Mouse (Mus musculus) intestine, embryonic 15.5 days (tissue): ENCODE measurements around the gene Dennd5b. TPM values are rescaled to one million over a fixed set of nuclear protein-coding genes. Genes with fewer than 3 reads are reported as not detected.

Experiments used
- ATAC-seq: fragments of 200-750 bp; cut with Nextera tagmentation; 2 replicates; pipeline ENCODE4 v1.8.0; 2017; ENCODE audit warnings: moderate TSS enrichment, moderate library complexity
- H3K27ac ChIP-seq: fragments of 300-500 bp; sonication (generic); 2 replicates; pipeline ENCODE4 v1.5.1; 2015; ENCODE audit warnings: mild to moderate bottlenecking, inconsistent platforms
- H3K27me3 ChIP-seq: fragments of 300-500 bp; sonication (generic); replicated peaks from 2 replicates; pipeline ENCODE4 v1.6.1; 2015; ENCODE audit warnings: inconsistent platforms
- H3K36me3 ChIP-seq: fragments of 300-500 bp; sonication (generic); 2 replicates; pipeline ENCODE4 v1.6.1; 2015; ENCODE audit warnings: inconsistent platforms
- H3K4me1 ChIP-seq: fragments of 300-500 bp; sonication (generic); replicated peaks from 2 replicates; pipeline ENCODE4 v1.6.1; 2015; ENCODE audit warnings: inconsistent platforms
- H3K4me2 ChIP-seq: fragments of 300-500 bp; sonication (generic); replicated peaks from 2 replicates; pipeline ENCODE4 v1.6.1; 2015; ENCODE audit warnings: mild to moderate bottlenecking, inconsistent platforms
- H3K4me3 ChIP-seq: fragments of 300-500 bp; sonication (generic); replicated peaks from 2 replicates; pipeline ENCODE4 v1.5.1; 2015; ENCODE audit warnings: inconsistent platforms
- H3K9ac ChIP-seq: fragments of 300-500 bp; sonication (generic); 2 replicates; pipeline ENCODE4 v1.6.1; 2015; ENCODE audit warnings: inconsistent platforms
- H3K9me3 ChIP-seq: fragments of 300-500 bp; sonication (generic); 2 replicates; pipeline ENCODE4 v1.6.1; 2016; ENCODE audit warnings: inconsistent platforms
- WGBS: fragments of 180-500 bp; shearing (Covaris S2); methylation state at CpG from one replicate; pipeline ENCODE4 v1.1.7; 2015; 5-methylcytosine and 5-hydroxymethylcytosine counted together
- polyA plus RNA-seq: library from polyadenylated mRNA; unstranded; fragments of >200 nt; fragmentation: Nextera tagmentation; extraction: Ambion mirVana; gene quantifications from 2 replicates; pipeline ENCODE4 v1.2.1, GENCODE M21; 2015

Gene Dennd5b
- polyA plus RNA-seq, 1 experiment from 2014 or later: 9.7 TPM

DNA sequence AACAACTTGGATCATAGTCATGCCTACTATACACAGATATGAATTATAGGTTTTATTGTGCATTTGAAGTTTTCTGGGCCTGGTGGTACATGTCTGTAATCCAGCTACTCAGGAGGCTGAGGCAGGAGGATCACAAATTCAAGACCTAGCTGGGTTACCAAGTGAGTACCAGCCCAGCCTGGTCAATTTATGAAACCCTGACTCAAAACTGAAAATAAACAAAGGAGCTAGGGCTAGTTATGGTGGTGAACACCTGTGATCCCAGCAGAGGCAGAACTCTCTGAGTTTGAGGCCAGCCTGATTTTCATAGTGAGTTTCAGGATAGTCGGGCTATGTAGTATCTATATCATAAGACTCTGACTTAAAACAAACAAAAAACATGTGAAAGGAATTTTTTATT, 4.2 kb downstream of the Dennd5b start:
- no peaks in the 10 kb centered on the region for H3K9me3 ChIP-seq
- H3K36me3 ChIP-seq: no peaks in the 10 kb centered on the region
- H3K27ac ChIP-seq: no peak overlapping the region
- no peaks in the 10 kb centered on the region for H3K27me3 ChIP-seq
- H3K4me1 ChIP-seq: no peaks in the 10 kb centered on the region; the same call in 1 of the 2 replicates
- no peak overlapping the region for H3K4me3 ChIP-seq
- no peak for ATAC-seq
- no peak overlapping the region for H3K4me2 ChIP-seq
- no peak overlapping the region for H3K9ac ChIP-seq
- 86% methylated on average over 1 of the region's 1 CpGs for WGBS

- no peaks in the 10 kb centered on the region for H3K36me3 ChIP-seq
- no peak overlapping the region for H3K27ac ChIP-seq
- no peaks in the 10 kb centered on the region; the same call in 1 of the 2 replicates for H3K4me1 ChIP-seq
- H3K9ac ChIP-seq: no peak overlapping the region
- no peaks in the 10 kb centered on the region for H3K27me3 ChIP-seq
- H3K4me2 ChIP-seq: no peak overlapping the region
- 81% methylated on average over 2 of the region's 2 CpGs for WGBS
- no peak for ATAC-seq
- H3K9me3 ChIP-seq: no peaks in the 10 kb centered on the region
- H3K4me3 ChIP-seq: no peak overlapping the region
These were observed 5.2 kb downstream of the Dennd5b start for GRCm38 (mm10) chr6:149096233-149096632.

DNA sequence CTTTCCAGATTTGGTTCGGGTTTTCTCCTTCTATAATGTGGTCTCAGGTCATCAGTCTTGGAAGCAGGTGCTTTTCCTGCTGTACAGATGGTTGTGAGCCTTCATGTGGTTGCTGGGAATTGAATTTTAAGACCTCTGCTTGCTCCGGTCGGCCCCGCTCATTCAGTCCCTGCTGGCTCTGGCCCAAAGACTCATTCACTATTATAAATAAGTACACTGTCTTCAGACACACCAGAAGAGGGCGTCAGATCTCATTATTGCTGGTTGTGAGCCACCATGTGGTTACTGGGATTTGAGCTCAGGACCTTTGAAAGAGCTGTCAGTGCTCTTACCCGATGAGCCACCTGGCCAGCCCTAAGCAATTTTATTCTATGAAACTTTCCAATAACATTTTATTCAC, 6.1 kb downstream of the Dennd5b start:
- H3K4me3 ChIP-seq: no peak overlapping the region
- H3K9me3 ChIP-seq: no peaks in the 10 kb centered on the region
- 62% methylated on average over 6 of the region's 6 CpGs for WGBS
- H3K36me3 ChIP-seq: no peaks in the 10 kb centered on the region
- H3K27ac ChIP-seq: no peak overlapping the region
- H3K4me2 ChIP-seq: no peak overlapping the region
- H3K27me3 ChIP-seq: no peaks in the 10 kb centered on the region
- H3K9ac ChIP-seq: no peak overlapping the region
- no peaks in the 10 kb centered on the region; the same call in 1 of the 2 replicates for H3K4me1 ChIP-seq
- ATAC-seq: no peak

DNA sequence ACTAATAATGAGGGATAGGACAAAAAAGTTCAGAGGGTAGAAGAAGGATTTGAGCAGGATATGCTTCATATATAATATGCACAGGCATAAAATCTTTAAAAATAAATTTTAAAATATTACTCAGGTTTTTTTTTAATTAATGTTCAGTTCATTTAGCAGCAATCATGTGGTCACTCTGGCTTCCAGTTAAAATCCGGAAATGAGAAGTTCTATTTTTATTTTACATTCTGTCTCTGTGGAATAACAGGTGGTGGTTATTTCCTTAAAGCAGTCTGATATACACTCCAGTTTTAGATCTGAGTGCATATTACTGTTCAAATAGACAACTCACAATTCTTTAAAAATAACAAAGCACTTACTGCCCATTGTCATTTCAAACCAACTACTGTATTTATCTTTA, 6.9 kb downstream of the Dennd5b start:
- ATAC-seq: no peak
- Histone ChIP-seq H3K9ac (no peak overlapping the region), H3K4me3 (no peak overlapping the region), H3K36me3 (no peaks in the 10 kb centered on the region), H3K4me2 (no peak overlapping the region), H3K27ac (no peak overlapping the region), H3K9me3 (no peaks in the 10 kb centered on the region), H3K4me1 (no peaks in the 10 kb centered on the region; the same call in 1 of the 2 replicates), H3K27me3 (no peaks in the 10 kb centered on the region)
- WGBS: 67% methylated on average over 1 of the region's 1 CpGs

GRCm38 (mm10) chr6:149093465-149093864, 8.0 kb downstream of the Dennd5b start:
- WGBS: 8% methylated on average over 5 of the region's 5 CpGs
- H3K4me2 ChIP-seq: no peak overlapping the region

GRCm38 (mm10) chr6:149092406-149092805, 9.1 kb downstream of the Dennd5b start:
- no peak overlapping the region for H3K4me3 ChIP-seq
- ATAC-seq: no peak
- H3K4me2 ChIP-seq: no peak overlapping the region
- H3K27ac ChIP-seq: no peak overlapping the region
- H3K4me1 ChIP-seq: no peaks in the 10 kb centered on the region; the same call in 1 of the 2 replicates
- no peak overlapping the region for H3K9ac ChIP-seq
- H3K27me3 ChIP-seq: no peaks in the 10 kb centered on the region
- no peaks in the 10 kb centered on the region for H3K9me3 ChIP-seq
- 92% methylated on average over 6 of the region's 6 CpGs for WGBS
- no peaks in the 10 kb centered on the region for H3K36me3 ChIP-seq

More at GRCm38 (mm10) chr6:149093465-149093864, 8.0 kb downstream of the Dennd5b start:
- Histone ChIP-seq H3K4me1 (no peaks in the 10 kb centered on the region; the same call in 1 of the 2 replicates), H3K4me3 (no peak overlapping the region), H3K27ac (no peak overlapping the region), H3K9ac (no peak overlapping the region), H3K27me3 (no peaks in the 10 kb centered on the region), H3K36me3 (no peaks in the 10 kb centered on the region), H3K9me3 (no peaks in the 10 kb centered on the region)
- ATAC-seq: peak; percentile 73; the same call in 1 of the 2 replicates

GRCm38 (mm10) chr6:149077136-149077808, 24.2 kb downstream of the Dennd5b start:
- no peaks in the 10 kb centered on the region for H3K9me3 ChIP-seq
- no peak overlapping the region for H3K4me2 ChIP-seq
- 94% methylated on average over 1 of the region's 1 CpGs for WGBS
- no peaks in the 10 kb centered on the region for H3K4me1 ChIP-seq
- ATAC-seq: no peak
- H3K36me3 ChIP-seq: no peaks in the 10 kb centered on the region
- H3K27me3 ChIP-seq: no peaks in the 10 kb centered on the region
- H3K4me3 ChIP-seq: no peak overlapping the region
- H3K9ac ChIP-seq: no peak overlapping the region
- H3K27ac ChIP-seq: no peak overlapping the region

DNA sequence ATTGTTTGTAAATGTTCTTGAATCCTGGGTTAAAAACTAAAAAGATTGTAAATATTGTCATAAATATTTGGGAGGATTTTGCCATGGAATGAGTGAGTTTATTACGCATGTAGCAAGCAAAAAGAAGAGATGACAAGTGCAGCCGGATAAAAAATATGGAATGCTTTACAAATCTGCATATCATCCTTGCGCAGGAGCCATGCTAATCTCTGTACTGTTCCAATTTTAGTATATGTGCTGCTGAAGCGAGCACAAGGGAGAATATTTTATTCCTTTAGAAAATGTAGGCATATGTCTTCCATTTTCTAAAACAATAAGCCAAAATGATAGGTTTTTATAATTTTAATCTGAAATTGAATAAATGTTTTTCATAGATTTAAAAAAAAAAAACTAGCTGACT, 27.6 kb downstream of the Dennd5b start:
- 94% methylated on average over 4 of the region's 4 CpGs for WGBS
- no peaks in the 10 kb centered on the region for H3K36me3 ChIP-seq
- no peaks in the 10 kb centered on the region for H3K9me3 ChIP-seq
- ATAC-seq: no peak
- no peak overlapping the region for H3K4me3 ChIP-seq
- H3K4me2 ChIP-seq: no peak overlapping the region
- H3K27ac ChIP-seq: no peak overlapping the region
- no peak overlapping the region for H3K9ac ChIP-seq
- H3K4me1 ChIP-seq: 0 out of 2 replicates have a peak, but pooled peaks cover 2% of the 10 kb centered on the region
- H3K27me3 ChIP-seq: no peaks in the 10 kb centered on the region

GRCm38 (mm10) chr6:149072873-149073272, 28.6 kb downstream of the Dennd5b start:
- ATAC-seq: peak; percentile 26; the same call in 1 of the 2 replicates
- no peak overlapping the region for H3K4me3 ChIP-seq
- 0 out of 2 replicates have a peak, but pooled peaks cover 5% of the 10 kb centered on the region for H3K4me1 ChIP-seq
- 65% methylated on average over 3 of the region's 3 CpGs for WGBS
- H3K9ac ChIP-seq: no peak overlapping the region
- no peaks in the 10 kb centered on the region for H3K9me3 ChIP-seq
- no peaks in the 10 kb centered on the region for H3K27me3 ChIP-seq
- no peak overlapping the region for H3K27ac ChIP-seq
- no peak overlapping the region for H3K4me2 ChIP-seq
- no peaks in the 10 kb centered on the region for H3K36me3 ChIP-seq

DNA sequence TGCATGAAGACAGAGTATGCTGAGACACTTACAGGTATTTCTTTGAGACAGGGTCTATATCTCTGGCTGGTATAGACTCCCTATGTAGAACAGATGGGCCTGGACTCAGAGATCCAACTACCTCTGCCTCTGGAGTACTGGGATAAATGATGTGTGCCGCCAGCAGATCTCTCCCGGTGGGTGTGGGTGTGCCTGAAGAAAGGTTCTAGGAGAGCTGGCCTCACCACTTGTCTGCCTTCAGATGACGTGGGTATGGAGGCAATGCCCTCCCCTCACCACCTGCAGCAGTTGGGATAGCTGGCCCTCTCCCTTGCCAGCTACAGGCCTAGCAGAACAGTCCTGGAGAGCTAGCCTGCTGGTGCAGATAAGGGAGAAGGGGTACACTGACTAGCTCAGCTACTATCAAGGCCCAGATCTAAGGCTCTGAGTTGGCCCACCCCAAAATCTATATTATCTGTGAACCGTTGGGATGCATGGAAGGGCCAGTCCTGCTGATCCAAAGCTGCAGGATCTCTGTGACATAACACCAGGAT, 30.8 kb downstream of the Dennd5b start:
- WGBS: 77% methylated on average over 4 of the region's 4 CpGs
- H3K27ac ChIP-seq: 0 out of 2 replicates have a peak overlapping the region, but pooled peaks have one; percentile 8
- H3K9me3 ChIP-seq: no peaks in the 10 kb centered on the region
- no peak overlapping the region for H3K4me2 ChIP-seq
- peak; percentile 19; the same call in 1 of the 2 replicates for ATAC-seq
- H3K27me3 ChIP-seq: no peaks in the 10 kb centered on the region
- no peak overlapping the region for H3K4me3 ChIP-seq
- 0 out of 2 replicates have a peak, but pooled peaks cover 5% of the 10 kb centered on the region for H3K4me1 ChIP-seq
- H3K36me3 ChIP-seq: no peaks in the 10 kb centered on the region
- H3K9ac ChIP-seq: no peak overlapping the region

DNA sequence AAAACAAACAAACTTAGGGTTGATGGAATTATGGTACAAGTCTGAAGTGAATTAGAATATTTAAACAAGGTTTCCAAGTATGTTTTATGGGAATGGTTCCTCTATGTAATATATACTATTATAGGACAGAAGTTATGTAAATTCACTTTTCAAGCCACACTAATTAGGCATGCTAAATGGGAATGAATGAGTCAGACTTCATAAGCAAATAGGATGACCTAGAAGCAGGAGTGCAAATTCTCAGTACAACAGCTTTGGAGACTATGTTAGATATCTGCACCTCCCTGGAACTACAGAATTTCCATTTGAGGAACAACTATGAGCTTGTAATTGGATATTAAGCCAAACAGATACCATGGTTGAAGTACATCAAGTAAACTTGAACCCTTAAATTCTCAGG, 38.1 kb downstream of the Dennd5b start:
- no peak for ATAC-seq
- H3K4me3 ChIP-seq: no peak overlapping the region
- H3K27ac ChIP-seq: no peak overlapping the region
- H3K4me2 ChIP-seq: no peak overlapping the region
- no peaks in the 10 kb centered on the region for H3K27me3 ChIP-seq
- no peak overlapping the region for H3K9ac ChIP-seq
- peaks cover 3% of the 10 kb centered on the region; the same call in 1 of the 2 replicates for H3K4me1 ChIP-seq
- no peaks in the 10 kb centered on the region for H3K36me3 ChIP-seq
- H3K9me3 ChIP-seq: no peaks in the 10 kb centered on the region

DNA sequence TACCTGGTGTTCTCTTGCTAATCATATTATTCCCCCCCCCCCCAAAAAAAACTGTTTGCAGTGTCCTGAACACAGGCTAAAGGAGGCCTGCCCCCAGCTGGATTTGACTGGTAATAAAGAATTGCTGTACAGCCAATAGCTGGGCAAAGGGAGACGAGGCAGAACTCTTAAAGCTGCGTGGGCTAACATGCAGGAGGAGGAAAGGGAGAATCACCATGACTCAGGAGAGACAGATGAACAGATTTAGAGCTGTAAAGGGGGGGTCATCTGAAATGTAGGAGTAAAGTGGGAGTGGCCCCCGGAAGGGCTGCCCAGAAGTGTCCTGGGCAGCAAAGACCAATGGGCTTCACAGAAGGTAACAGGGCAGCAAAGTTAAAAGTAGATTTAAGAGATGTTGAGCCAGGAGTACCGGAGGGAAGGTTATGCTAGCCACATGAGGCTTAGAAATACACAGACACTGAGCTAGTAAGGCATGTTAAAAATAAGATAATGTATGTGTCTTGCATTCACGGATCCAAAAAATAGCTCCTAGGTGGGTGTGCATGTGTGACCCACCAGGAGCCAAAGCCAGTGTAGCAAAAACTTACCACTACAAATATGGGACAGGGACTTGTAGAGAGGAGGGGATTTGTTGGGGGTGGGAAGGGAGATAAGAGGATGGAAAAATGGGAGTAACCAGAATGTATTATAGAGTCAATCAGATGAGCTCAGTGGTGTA, 40.7 kb downstream of the Dennd5b start:
- no peak for ATAC-seq

More for the DNA sequence above, 40.7 kb downstream of the Dennd5b start:
- Histone ChIP-seq H3K27ac (no peak overlapping the region), H3K9me3 (no peaks in the 10 kb centered on the region), H3K36me3 (no peaks in the 10 kb centered on the region), H3K4me1 (no peaks in the 10 kb centered on the region; the same call in 1 of the 2 replicates), H3K4me3 (no peak overlapping the region), H3K9ac (no peak overlapping the region), H3K27me3 (no peaks in the 10 kb centered on the region), H3K4me2 (no peak overlapping the region)
- 79% methylated on average over 5 of the region's 5 CpGs for WGBS
